Mouse (Mus musculus) lung, postnatal 0 days (tissue): ENCODE results near the gene Zdhhc5.

Source experiments
- CTCF ChIP-seq: IDR thresholded peaks from 2 replicates; pipeline ENCODE4 v1.5.1; 2016; ENCODE audit warnings: antibody characterized with exemption, mild to moderate bottlenecking
- EP300 ChIP-seq: IDR thresholded peaks from 2 replicates; pipeline ENCODE4 v1.6.1; 2016; ENCODE audit warnings: antibody characterized with exemption, mild to moderate bottlenecking, control low read depth

DNA sequence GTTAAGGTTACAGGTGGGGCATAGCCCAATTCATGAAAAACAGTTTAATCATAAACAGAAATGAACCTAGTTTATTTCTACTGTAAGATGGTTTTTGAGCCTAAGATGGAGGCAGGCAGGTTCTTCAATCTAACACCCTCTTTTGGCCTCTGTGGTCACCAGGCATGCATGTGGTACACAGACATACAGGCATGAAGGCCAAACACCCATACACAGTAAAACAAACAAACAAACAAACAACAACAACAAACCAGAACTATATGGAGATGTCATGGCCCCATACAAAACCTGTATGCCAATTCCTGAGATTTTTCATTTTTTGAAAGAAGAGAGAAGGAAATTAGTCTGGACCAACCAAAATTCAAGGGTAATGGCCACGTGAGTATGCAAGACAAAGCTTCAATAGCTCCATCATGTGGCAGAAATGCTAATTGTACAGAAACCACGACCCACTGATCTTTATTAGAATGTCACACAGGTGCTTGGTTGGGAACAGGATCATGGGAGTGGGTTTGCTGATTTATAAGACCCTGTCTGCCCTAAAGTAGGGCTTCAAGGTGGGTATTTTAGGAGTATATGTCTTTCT is 43.7 kb upstream of the Zdhhc5 start:
- TF ChIP-seq CTCF = peak; percentile 87
- no peak for TF ChIP-seq EP300
